Mouse (Mus musculus): ENCODE measurements around the gene Slc25a26. TPM values are rescaled to one million over a fixed set of nuclear protein-coding genes. Genes with fewer than 3 reads are reported as not detected.
"Not testable (repeated sequence)": the region's sequence is repeated elsewhere in the genome, so short reads cannot be mapped to it uniquely, and the experiment has no call there.

The Slc25a26 gene
- polyA plus RNA-seq, 1 experiment, result 6.6 TPM

- no peak for DNase-seq (ENCODE audit: low read depth, low spot score)
- WGBS, result 33% methylated on average over 4 of the region's 4 CpGs
Observed at GRCm38 (mm10) chr6:94547239-94547638, 47.1 kb downstream of the Slc25a26 start.

DNA sequence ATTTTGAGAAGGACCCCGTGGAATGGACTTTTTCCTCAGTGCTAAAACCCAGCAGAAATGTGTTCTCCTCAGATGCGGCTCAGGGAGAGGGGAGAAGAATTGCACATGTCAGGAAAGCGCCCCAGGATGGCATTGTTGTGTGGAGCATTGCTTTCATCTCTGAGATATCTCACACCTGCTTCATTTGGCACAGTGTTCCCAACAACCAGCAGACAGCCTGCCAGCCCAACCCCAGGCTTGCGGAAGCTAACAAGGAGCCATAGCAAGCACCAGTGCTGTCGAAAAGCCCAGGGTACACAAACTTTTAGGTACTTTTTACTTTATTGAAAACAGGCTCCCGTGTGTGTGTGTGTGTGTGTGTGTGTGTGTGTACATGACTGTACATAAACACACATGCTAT, 50.2 kb downstream of the Slc25a26 start:
- DNase-seq (ENCODE audit: low read depth, low spot score), result no peak
- 50% methylated on average over 6 of the region's 6 CpGs for WGBS

DNA sequence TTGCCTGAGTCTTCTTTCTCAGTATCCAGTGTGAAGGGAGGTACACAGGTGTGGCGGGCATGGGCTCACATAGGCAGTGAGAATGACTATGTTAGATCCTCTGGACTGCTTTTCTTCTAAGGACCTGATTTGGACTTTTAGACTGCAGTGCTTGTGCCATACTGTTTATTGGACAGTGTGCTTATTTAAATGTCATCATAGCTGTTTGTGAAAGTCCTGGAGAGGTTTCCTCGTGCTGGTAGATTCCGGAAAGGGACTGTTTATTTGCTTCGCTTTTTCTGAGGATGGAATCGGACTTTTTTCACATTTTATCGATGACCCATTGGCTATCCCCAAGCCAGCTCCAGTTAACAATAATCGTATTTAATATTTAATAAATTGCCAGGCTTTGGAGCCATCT, 50.7 kb downstream of the Slc25a26 start:
- 83% methylated on average over 7 of the region's 7 CpGs for WGBS
- no peak for DNase-seq (ENCODE audit: low read depth, low spot score)

DNA sequence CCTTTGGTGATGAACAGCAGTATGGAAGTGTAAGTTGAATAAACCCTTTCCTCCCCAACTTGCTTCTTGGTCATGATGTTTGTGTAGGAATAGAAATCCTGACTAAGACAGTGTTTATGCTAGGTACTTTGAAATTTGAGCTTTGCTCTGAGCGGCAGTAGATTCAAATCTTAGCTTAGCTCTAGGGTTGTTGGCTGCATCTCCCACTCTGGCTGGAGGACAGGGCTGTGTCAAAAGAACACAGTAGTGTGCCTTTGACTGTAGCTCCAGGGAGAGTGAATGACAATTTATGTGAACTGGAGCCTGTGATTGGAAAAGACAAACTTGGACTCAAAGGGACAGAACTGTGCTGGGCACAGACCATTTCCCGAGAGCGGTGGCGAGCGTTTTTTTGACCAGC, 53.0 kb downstream of the Slc25a26 start:
- 95% methylated on average over 5 of the region's 5 CpGs for WGBS
- no peak for DNase-seq (ENCODE audit: low read depth, low spot score)

- 65% methylated on average over 1 of the region's 1 CpGs for WGBS
- not testable (repeated sequence) for DNase-seq (ENCODE audit: low read depth, low spot score)
Observed at GRCm38 (mm10) chr6:94558603-94559002, 58.5 kb downstream of the Slc25a26 start.

- WGBS, result 92% methylated on average over 1 of the region's 1 CpGs
- no peak for DNase-seq (ENCODE audit: low read depth, low spot score)
Observed at GRCm38 (mm10) chr6:94560896-94561295, 60.8 kb downstream of the Slc25a26 start.

- 28% methylated on average over 1 of the region's 1 CpGs for WGBS
- DNase-seq (ENCODE audit: low read depth, low spot score), result no peak
Observed at GRCm38 (mm10) chr6:94561346-94561745, 61.2 kb downstream of the Slc25a26 start.

DNA sequence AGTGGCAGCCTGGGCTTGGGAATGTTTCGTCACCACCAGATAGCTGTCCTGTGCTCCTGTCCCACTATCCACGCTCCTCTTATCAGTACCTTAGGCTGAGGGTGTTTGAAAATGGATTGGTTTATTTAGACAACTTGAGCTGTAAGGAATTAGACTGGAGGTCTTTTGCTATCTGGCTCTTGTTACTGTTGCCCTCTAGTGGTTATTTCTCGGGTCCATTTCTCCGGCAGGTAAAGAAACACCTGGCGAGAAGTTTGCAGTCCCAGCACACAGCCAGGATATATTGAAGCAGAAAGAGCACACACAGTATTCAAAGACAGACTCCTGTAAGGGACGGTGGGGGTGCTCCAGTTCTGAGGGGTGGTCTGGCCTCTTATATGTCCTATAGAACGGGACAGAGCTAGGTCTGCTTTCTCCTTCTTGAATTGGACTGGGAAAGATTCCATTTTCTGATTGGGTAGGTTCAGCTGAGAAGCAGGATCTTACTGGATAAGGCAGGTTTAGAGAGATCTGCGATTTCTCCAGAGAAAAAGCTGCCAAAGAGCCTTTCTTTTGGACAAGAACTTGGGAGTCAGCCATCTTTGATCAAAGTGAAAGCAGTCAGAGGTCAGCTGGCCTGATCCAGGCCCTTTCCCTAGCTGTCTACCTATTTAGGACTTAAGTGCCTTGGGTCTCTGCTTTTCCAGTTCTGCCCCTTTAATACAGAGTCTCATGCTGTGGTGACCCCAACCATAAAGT, 63.2 kb downstream of the Slc25a26 start:
- no peak for DNase-seq (ENCODE audit: low read depth, low spot score)
- 47% methylated on average over 8 of the region's 8 CpGs for WGBS

GRCm38 (mm10) chr6:94565766-94566165, 65.6 kb downstream of the Slc25a26 start:
- no peak for DNase-seq (ENCODE audit: low read depth, low spot score)
- 92% methylated on average over 2 of the region's 2 CpGs for WGBS

GRCm38 (mm10) chr6:94568040-94568439, 67.9 kb downstream of the Slc25a26 start:
- no peak for DNase-seq (ENCODE audit: low read depth, low spot score)
- WGBS, result 98% methylated on average over 2 of the region's 2 CpGs

- WGBS, result 83% methylated on average over 9 of the region's 9 CpGs
- no peak for DNase-seq (ENCODE audit: low read depth, low spot score)
Observed at GRCm38 (mm10) chr6:94575526-94576166, 75.5 kb downstream of the Slc25a26 start.

DNA sequence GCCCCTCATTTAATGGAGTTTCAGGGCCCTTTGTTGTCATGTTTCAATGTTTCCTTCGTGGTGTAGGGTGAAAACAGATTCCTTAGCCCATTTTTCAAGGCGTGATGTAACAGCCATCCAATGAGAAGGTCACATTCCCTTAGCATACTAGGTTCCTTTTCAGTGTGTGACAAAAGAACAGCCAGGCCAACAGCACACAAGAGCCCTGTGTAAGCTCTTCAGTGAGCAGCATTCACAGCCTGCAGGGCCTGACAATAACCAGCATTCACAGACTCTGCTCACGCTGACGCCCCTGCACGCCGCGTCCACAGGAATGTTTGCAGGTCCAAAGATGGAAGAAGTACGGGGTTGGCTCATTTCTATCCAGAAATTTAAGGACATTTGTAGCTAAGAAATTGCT, 77.9 kb downstream of the Slc25a26 start:
- WGBS, result 87% methylated on average over 8 of the region's 8 CpGs
- no peak for DNase-seq (ENCODE audit: low read depth, low spot score)

DNA sequence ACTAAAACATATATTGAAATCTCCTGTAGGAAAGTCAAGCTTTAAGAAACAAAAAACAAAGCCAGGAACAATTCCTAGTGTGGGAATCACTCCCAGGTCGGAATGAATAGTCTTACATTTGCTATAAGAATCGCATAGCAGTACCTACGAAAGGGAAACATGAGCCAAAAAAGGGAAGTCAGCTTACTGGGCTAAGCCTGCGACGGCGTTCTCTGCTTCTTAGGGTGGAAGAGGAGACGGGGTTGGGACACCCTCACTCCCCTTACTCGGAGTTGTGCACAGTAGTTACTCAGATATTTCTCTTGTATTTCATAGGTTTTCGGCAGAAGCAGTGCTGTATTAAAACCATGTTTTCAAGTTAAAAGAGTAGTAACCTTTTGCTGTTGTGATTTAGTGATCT, 81.9 kb downstream of the Slc25a26 start:
- no peak for DNase-seq (ENCODE audit: low read depth, low spot score)
- WGBS, result 84% methylated on average over 9 of the region's 9 CpGs

DNA sequence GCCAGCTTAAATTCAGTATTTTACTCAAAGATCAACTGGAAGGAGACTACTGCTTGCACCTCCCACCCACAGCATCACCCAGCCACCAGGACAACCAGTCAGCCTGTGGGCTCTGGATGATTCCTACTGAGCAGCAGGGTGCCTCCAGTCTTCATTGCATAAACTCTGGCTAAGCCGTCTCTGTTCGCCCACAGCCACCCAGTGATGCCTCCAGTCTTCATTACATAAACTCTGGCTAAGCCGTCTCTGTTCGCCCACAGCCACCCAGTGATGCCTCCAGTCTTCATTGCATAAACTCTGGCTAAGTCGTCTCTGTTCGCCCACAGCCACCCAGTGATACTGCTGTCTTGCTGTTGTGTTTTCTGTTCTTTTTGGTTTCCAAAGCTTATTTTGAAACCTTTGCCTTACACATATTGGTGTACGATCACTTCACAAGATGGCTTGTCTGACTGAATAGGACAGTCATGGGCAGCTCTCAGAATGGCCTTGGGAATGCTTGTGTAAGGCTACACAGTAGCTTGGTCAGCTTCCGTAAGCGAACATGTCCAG, 84.1 kb downstream of the Slc25a26 start:
- WGBS, result 96% methylated on average over 9 of the region's 9 CpGs
- no peak for DNase-seq (ENCODE audit: low read depth, low spot score)

GRCm38 (mm10) chr6:94584976-94585375, 84.8 kb downstream of the Slc25a26 start:
- DNase-seq (ENCODE audit: low read depth, low spot score), result no peak
- WGBS, result 87% methylated on average over 4 of the region's 4 CpGs

DNA sequence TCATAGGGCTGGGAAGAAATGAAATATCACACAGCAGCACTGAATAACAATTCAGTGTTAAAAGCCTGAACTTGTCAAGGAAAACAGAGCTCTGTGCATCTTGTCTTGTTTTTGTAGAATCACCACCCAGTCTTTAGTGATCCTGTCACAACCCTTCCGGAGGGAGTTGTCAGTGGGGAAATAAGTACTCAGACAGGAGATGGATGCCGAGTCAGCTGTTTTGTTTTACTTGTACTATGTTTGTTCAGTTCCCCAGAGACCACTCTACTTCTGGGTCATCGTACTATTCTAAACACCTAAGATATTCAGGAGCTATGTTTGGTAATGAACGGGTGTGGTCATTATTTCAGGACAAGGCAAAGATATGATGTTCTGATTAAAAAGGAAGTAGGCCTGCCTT, 88.2 kb downstream of the Slc25a26 start:
- no peak for DNase-seq (ENCODE audit: low read depth, low spot score)
- WGBS, result 91% methylated on average over 4 of the region's 4 CpGs

DNA sequence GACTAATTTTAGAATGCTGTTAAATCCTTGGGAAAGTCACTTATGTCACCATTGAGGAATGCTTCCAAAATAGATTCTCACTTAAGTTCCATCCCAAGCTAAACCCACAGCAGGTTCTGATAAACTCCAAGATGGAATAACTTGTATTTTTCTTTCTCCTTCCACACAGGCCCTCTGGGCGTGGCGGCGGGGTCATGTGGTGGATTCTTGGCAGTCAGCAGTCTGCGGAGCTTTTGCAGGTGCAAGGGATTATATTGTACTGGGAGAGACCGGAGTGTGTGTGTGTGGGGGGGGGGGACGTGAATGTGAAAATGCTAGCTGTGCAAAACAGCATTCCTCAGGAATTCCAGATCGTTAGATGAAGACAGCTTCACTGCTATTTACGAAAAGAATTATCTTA, 92.1 kb downstream of the Slc25a26 start:
- no peak for DNase-seq (ENCODE audit: low read depth, low spot score)
- WGBS, result 16% methylated on average over 8 of the region's 8 CpGs

DNA sequence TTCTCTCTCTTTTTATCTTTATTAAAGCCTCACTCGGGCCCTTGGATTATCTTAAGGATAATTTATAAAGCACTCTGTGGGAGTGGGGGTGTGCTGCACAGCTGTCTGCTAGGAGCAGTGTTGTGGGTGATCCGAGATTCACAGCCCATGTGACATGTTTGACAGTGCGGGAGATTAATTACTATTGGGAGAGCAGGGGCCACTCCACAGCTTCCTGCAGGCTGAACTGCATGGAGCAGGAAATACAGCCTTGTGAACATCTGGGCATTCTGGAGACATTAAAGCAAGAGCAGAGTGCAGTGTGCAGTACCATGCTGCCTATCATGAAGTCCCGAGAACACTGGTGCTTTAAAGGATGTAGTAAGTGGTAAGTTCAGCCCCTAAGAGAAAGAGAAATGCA, 92.6 kb downstream of the Slc25a26 start:
- no peak for DNase-seq (ENCODE audit: low read depth, low spot score)
- 45% methylated on average over 4 of the region's 4 CpGs for WGBS

GRCm38 (mm10) chr6:94594096-94594665, 94.0 kb downstream of the Slc25a26 start:
- WGBS, result 74% methylated on average over 6 of the region's 6 CpGs
- no peak for DNase-seq (ENCODE audit: low read depth, low spot score)

DNA sequence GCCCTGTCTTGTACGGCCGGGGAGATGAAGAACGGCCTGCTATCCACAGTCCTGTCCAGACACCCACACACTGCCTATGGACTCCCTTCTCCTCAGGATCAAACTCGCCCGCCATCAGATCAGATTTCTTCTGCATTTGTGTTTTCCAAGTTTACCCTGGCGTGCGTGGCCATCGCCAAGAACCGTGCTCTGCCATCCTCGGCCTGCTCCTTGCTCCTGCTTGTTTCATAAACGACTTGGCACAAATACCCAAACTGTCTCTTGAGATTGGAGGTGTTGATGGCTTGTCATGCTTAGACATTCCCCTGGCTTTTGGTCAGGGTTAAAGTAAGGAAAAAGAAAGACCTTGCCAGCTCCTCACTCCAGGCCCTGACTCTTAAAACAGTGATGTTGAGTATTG, 94.6 kb downstream of the Slc25a26 start:
- 89% methylated on average over 11 of the region's 11 CpGs for WGBS

GRCm38 (mm10) chr6:94595206-94595605, 95.1 kb downstream of the Slc25a26 start:
- WGBS, result 82% methylated on average over 5 of the region's 5 CpGs
- no peak for DNase-seq (ENCODE audit: low read depth, low spot score)

More for the DNA sequence above, 94.6 kb downstream of the Slc25a26 start:
- no peak for DNase-seq (ENCODE audit: low read depth, low spot score)

Measured in large intestine, adult 2 months (tissue).